Mouse (Mus musculus): ENCODE measurements around the gene Cdh20. TPM values are rescaled to one million over a fixed set of nuclear protein-coding genes. Genes with fewer than 3 reads are reported as not detected.

Cdh20 gene
- polyA plus RNA-seq (2015; fragmentation: Nextera tagmentation; extraction: Ambion mirVana) = 1.2 and 1.8 TPM in 2 replicates

DNA sequence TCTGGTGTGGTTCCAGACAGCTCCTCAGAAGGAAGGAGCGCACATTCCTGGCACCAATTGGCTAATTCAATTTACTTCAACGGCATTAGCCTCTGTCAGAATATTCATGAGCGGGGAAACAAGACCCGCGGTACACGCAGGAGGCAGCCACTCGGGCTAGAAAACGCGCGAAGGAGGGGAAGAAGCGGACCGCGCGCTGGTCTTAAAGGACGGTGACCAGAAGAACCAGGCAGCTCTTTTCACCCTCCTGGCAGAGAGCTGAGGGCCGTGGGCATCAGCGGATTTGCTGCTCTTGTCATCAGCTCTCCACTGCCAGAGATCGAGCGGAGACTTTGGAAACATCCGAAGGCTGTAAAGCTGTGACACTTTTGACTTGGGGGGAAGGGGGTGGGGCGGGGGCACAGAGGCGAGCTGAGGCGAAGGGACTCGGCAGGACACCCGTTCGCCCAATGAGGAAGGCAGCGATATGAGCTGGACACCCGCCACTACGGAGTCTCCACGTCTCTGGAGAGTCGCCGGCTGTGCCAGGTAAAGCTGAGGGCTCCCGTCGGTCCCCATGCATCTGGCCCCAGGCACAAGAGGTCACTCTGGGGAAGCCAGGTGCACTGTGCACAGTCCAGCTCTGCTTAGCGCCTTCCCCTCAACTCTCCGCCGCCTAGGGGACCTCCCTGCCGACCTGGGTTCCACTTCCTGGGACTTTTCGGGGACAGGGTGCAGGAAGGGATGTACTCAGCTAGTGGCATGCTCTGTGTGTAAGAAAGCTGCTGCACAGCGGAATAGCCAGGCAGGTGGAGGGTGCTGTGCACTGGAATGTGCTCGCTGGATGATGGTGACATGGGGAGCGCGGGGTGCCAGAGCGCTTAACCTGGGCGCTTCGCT, at the start of gene Cdh20:
TSS of gene Cdh20 (plus strand) at position 159 of the 879 bp plus-strand sequence.
- no peaks in the 10 kb centered on the region for H3K9me3 ChIP-seq (ENCODE audit: control insufficient read depth, low read length)

DNA sequence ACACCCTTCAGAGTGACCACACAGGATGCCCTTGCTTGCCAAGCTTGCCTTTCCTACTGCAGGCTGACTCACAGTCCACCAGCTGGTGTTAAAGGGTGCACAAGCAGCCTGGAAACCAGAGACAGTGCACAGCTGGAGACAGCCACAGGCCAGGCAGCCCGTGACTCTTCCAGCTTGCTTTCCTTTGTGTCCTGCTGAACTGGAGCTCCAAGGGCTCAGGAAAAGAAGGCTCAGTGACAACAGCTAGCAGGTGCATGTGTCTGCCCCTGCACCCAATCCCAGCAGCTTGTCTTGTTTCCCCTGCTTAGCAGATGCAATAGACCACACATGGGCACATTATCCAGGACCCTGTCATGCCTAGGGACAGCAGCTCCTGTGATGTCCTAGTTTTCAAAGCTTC, 21.5 kb upstream of the Cdh20 start:
- WGBS = 0% methylated on average over 1 of the region's 1 CpGs
- H3K27me3 ChIP-seq (replicated peaks; ENCODE audit: control insufficient read depth, insufficient read depth, low read length) = no peaks in the 10 kb centered on the region
- H3K4me3 ChIP-seq (replicated peaks; ENCODE audit: low read length) = no peak overlapping the region
- H3K27ac ChIP-seq (ENCODE audit: low read length) = no peak overlapping the region
- H3K36me3 ChIP-seq (ENCODE audit: control insufficient read depth, insufficient read depth) = no peaks in the 10 kb centered on the region
- no peak overlapping the region for H3K4me2 ChIP-seq (ENCODE audit: low read length)
- H3K4me1 ChIP-seq (replicated peaks; ENCODE audit: control insufficient read depth, insufficient read depth, low read length) = peaks cover 5% of the 10 kb centered on the region
- no peak overlapping the region for H3K9ac ChIP-seq (replicated peaks; ENCODE audit: low read depth, low read length)
- ATAC-seq = peak; percentile 58
- no peaks in the 10 kb centered on the region for H3K9me3 ChIP-seq (ENCODE audit: control insufficient read depth, low read length)

More for the DNA sequence above, at the start of gene Cdh20:
- ATAC-seq = peak; percentile 76
- peak within 1 kb of the TSS; percentile 92 for H3K4me2 ChIP-seq (ENCODE audit: low read length)
- no peaks in the 10 kb centered on the region for H3K36me3 ChIP-seq (ENCODE audit: control insufficient read depth, insufficient read depth)
- peak within 1 kb of the TSS; percentile 57 for H3K9ac ChIP-seq (replicated peaks; ENCODE audit: low read depth, low read length)
- under 1% methylated on average over 46 of the region's 46 CpGs for whole genome bisulfite sequencing
- H3K4me1 ChIP-seq (replicated peaks; ENCODE audit: control insufficient read depth, insufficient read depth, low read length) = peaks cover 6% of the 10 kb centered on the region; the same call in 1 of the 2 replicates
- no peak within 1 kb of the TSS for H3K27ac ChIP-seq (ENCODE audit: low read length)
- H3K27me3 ChIP-seq (replicated peaks; ENCODE audit: control insufficient read depth, insufficient read depth, low read length) = no peaks in the 10 kb centered on the region
- H3K4me3 ChIP-seq (replicated peaks; ENCODE audit: low read length) = peak within 1 kb of the TSS; percentile 52

DNA sequence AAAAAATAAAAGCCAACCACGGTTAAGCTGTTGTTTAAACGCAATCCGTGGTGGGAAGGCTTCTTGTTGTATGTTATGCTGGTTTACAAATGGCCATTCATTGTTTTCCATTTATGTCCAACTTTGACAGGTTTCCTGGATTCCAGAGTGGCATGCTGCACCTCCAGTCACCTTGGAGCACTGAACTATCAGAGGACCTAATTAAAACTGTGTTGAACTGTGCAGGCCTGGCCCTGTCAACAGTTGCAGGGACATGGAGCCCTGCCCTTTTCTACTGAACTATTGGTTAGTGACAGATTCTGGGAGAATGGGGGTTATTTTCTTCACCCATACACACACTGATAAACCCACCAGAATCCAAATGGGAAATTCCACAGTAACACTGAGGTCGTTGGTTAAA, 20.9 kb upstream of the Cdh20 start:
- Histone ChIP-seq H3K27ac (ENCODE audit: low read length) (no peak overlapping the region), H3K27me3 (replicated peaks; ENCODE audit: control insufficient read depth, insufficient read depth, low read length) (no peaks in the 10 kb centered on the region), H3K4me1 (replicated peaks; ENCODE audit: control insufficient read depth, insufficient read depth, low read length) (peaks cover 5% of the 10 kb centered on the region), H3K4me3 (replicated peaks; ENCODE audit: low read length) (no peak overlapping the region), H3K36me3 (ENCODE audit: control insufficient read depth, insufficient read depth) (no peaks in the 10 kb centered on the region), H3K9me3 (ENCODE audit: control insufficient read depth, low read length) (no peaks in the 10 kb centered on the region), H3K9ac (replicated peaks; ENCODE audit: low read depth, low read length) (no peak overlapping the region), H3K4me2 (ENCODE audit: low read length) (no peak overlapping the region)
- WGBS = 37% methylated on average over 4 of the region's 4 CpGs
- no peak for ATAC-seq

DNA sequence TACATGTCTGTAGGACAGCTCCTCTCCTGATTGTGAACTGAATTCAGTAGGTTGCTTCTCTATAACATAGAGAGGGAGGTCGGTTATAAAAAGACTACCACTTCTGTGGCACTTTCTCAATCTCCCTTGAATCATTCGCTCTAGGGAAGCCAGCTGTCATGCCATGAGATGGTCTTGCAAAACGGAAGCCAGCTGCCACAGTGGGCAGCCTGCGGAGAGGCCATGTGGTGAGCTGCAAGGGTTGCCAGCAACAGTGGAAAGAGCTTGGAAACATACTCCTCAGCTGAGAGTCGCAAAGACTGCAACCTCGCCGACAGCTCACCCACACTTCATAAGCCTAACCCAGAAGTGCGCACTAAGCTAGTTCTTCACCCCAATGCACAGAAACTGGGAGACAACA, 13.8 kb upstream of the Cdh20 start:
- H3K9ac ChIP-seq (replicated peaks; ENCODE audit: low read depth, low read length) = no peak overlapping the region
- H3K27ac ChIP-seq (ENCODE audit: low read length) = no peak overlapping the region
- ATAC-seq = no peak
- no peak overlapping the region for H3K4me3 ChIP-seq (replicated peaks; ENCODE audit: low read length)
- 75% methylated on average over 8 of the region's 8 CpGs for WGBS
- no peaks in the 10 kb centered on the region for H3K36me3 ChIP-seq (ENCODE audit: control insufficient read depth, insufficient read depth)
- H3K4me2 ChIP-seq (ENCODE audit: low read length) = no peak overlapping the region
- no peaks in the 10 kb centered on the region for H3K4me1 ChIP-seq (replicated peaks; ENCODE audit: control insufficient read depth, insufficient read depth, low read length)
- no peaks in the 10 kb centered on the region for H3K27me3 ChIP-seq (replicated peaks; ENCODE audit: control insufficient read depth, insufficient read depth, low read length)
- H3K9me3 ChIP-seq (ENCODE audit: control insufficient read depth, low read length) = no peaks in the 10 kb centered on the region

DNA sequence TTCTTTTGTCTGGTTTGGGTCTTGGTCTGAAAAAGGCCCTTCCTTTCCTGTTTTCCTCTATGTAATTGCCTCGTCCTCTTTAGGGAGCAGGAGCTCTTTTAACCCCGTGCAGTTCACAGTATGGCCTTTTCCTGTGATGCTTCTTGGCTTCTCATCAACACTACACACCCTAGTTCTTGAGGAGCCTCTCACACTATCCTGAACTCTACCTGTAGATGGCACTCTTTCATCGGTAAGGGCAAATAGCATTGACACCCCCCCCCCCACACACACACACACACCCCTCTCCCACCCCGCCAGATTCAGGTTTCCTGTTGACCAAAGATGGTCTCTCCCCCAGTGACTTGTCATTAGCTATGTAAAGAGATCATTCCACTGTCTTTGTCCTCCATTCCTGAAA, 12.4 kb upstream of the Cdh20 start:
- Histone ChIP-seq H3K27ac (ENCODE audit: low read length) (no peak overlapping the region), H3K36me3 (ENCODE audit: control insufficient read depth, insufficient read depth) (no peaks in the 10 kb centered on the region), H3K4me1 (replicated peaks; ENCODE audit: control insufficient read depth, insufficient read depth, low read length) (no peaks in the 10 kb centered on the region), H3K27me3 (replicated peaks; ENCODE audit: control insufficient read depth, insufficient read depth, low read length) (no peaks in the 10 kb centered on the region), H3K4me2 (ENCODE audit: low read length) (no peak overlapping the region), H3K4me3 (replicated peaks; ENCODE audit: low read length) (no peak overlapping the region), H3K9ac (replicated peaks; ENCODE audit: low read depth, low read length) (no peak overlapping the region), H3K9me3 (ENCODE audit: control insufficient read depth, low read length) (no peaks in the 10 kb centered on the region)
- ATAC-seq = no peak
- WGBS = 36% methylated on average over 4 of the region's 4 CpGs

DNA sequence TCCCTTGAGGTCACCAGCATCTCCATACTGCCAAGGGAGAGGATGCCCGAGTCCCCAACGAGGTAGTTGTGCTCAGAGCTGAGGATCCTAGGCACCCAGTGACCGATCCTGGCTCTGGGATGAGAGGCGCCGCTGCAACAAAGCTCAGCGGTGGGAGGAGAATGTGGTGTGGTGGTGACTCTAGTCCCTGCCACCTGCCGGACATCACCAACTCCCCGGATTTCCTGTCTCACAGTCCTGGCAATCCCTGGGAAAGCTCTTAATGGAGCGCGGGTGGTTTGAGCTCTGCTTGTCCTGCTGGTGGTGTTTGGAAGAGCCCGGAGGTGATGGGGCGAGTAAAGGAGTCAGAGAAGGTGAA, 900 bp downstream of the Cdh20 start:
- no peaks in the 10 kb centered on the region for H3K9me3 ChIP-seq (ENCODE audit: control insufficient read depth, low read length)
- H3K4me1 ChIP-seq (replicated peaks; ENCODE audit: control insufficient read depth, insufficient read depth, low read length) = peaks cover 6% of the 10 kb centered on the region; the same call in 1 of the 2 replicates
- no peak overlapping the region for H3K27ac ChIP-seq (ENCODE audit: low read length)
- 0% methylated on average over 12 of the region's 12 CpGs for WGBS
- H3K27me3 ChIP-seq (replicated peaks; ENCODE audit: control insufficient read depth, insufficient read depth, low read length) = no peaks in the 10 kb centered on the region
- H3K9ac ChIP-seq (replicated peaks; ENCODE audit: low read depth, low read length) = peak overlapping the region; percentile 57
- H3K36me3 ChIP-seq (ENCODE audit: control insufficient read depth, insufficient read depth) = no peaks in the 10 kb centered on the region
- ATAC-seq = peak; percentile 52
- H3K4me2 ChIP-seq (ENCODE audit: low read length) = peak overlapping the region; percentile 92
- peak overlapping the region; percentile 52 for H3K4me3 ChIP-seq (replicated peaks; ENCODE audit: low read length)

DNA sequence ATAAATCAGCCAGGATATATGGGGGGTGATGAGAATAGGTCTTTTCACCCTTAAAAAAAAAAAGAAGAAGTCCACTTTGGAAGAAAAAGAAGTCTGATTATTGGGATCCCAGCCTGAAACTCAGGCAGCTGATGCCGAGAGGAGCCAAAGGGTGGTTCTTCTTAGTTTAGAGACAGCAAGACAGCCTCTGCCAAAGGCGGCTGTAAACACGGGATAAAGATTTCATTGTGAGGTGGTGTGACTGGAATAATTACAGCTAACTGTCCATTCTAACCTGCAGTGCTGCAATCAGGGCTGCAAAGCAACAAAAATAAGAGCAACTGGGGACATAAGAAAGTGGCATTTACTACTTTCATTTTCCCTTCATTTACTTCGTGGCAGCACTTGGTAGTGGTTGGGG, 3.6 kb downstream of the Cdh20 start:
- Histone ChIP-seq H3K27ac (ENCODE audit: low read length) (no peak overlapping the region), H3K9me3 (ENCODE audit: control insufficient read depth, low read length) (no peaks in the 10 kb centered on the region), H3K36me3 (ENCODE audit: control insufficient read depth, insufficient read depth) (no peaks in the 10 kb centered on the region), H3K4me1 (replicated peaks; ENCODE audit: control insufficient read depth, insufficient read depth, low read length) (peaks cover 6% of the 10 kb centered on the region; the same call in 1 of the 2 replicates), H3K4me2 (ENCODE audit: low read length) (no peak overlapping the region; the same call in 1 of the 2 replicates), H3K27me3 (replicated peaks; ENCODE audit: control insufficient read depth, insufficient read depth, low read length) (no peaks in the 10 kb centered on the region), H3K4me3 (replicated peaks; ENCODE audit: low read length) (no peak overlapping the region), H3K9ac (replicated peaks; ENCODE audit: low read depth, low read length) (no peak overlapping the region)
- 33% methylated on average over 4 of the region's 4 CpGs for WGBS
- no peak for ATAC-seq

DNA sequence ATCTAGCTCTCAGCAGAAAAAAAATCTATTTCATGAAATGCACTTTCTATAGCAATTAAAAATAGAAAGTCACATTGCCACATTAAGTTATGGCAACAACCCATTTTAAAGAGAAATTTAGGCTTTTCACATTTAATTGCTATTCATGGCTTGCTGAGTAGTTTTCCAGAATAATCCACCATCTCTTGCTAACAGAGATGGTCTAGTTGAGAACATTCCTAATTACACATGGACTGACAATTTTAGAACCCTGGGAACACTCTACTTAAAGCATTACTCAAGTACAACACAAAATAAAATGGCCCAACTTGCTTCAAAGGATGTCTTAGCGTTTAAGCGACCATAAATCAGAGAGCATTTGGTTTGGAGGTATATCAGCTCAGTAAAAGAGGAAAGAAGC, 4.9 kb downstream of the Cdh20 start:
- no peaks in the 10 kb centered on the region for H3K9me3 ChIP-seq (ENCODE audit: control insufficient read depth, low read length)
- H3K27me3 ChIP-seq (replicated peaks; ENCODE audit: control insufficient read depth, insufficient read depth, low read length) = no peaks in the 10 kb centered on the region
- H3K4me2 ChIP-seq (ENCODE audit: low read length) = no peak overlapping the region
- WGBS = 96% methylated on average over 2 of the region's 2 CpGs
- ATAC-seq = no peak
- no peak overlapping the region for H3K4me3 ChIP-seq (replicated peaks; ENCODE audit: low read length)
- H3K9ac ChIP-seq (replicated peaks; ENCODE audit: low read depth, low read length) = no peak overlapping the region
- no peak overlapping the region for H3K27ac ChIP-seq (ENCODE audit: low read length)
- H3K4me1 ChIP-seq (replicated peaks; ENCODE audit: control insufficient read depth, insufficient read depth, low read length) = peaks cover 4% of the 10 kb centered on the region; the same call in 1 of the 2 replicates
- no peaks in the 10 kb centered on the region for H3K36me3 ChIP-seq (ENCODE audit: control insufficient read depth, insufficient read depth)

DNA sequence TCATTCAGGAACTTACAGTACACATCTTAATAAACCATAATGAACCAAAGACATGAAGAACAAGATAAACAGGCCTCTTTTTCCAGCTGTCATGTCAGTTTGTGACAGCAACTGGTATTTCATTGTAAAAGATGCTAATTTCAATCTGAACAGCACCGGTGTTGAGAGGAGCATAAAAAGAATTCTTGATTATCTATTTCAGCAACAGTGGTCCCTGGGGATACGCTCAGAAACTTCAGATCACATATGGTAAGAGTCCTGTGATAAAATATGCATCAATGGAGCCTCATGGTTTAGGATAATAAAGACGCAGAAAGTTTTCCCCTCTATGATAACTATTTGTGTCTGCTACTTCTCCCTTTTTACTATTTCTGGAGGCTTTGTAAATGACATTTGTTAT, 25.2 kb downstream of the Cdh20 start:
- Histone ChIP-seq H3K9me3 (ENCODE audit: control insufficient read depth, low read length) (no peaks in the 10 kb centered on the region), H3K36me3 (ENCODE audit: control insufficient read depth, insufficient read depth) (no peaks in the 10 kb centered on the region), H3K9ac (replicated peaks; ENCODE audit: low read depth, low read length) (no peak overlapping the region), H3K4me1 (replicated peaks; ENCODE audit: control insufficient read depth, insufficient read depth, low read length) (0 out of 2 replicates have a peak, but pooled peaks cover 2% of the 10 kb centered on the region), H3K4me2 (ENCODE audit: low read length) (no peak overlapping the region), H3K27ac (ENCODE audit: low read length) (no peak overlapping the region), H3K27me3 (replicated peaks; ENCODE audit: control insufficient read depth, insufficient read depth, low read length) (no peaks in the 10 kb centered on the region), H3K4me3 (replicated peaks; ENCODE audit: low read length) (no peak overlapping the region)
- ATAC-seq = peak; percentile 62
- 35% methylated on average over 3 of the region's 3 CpGs for WGBS
